Mouse (Mus musculus): ENCODE data around the gene Samsn1. TPM values are rescaled to one million over a fixed set of nuclear protein-coding genes. Genes with fewer than 3 reads are reported as not detected.

The Samsn1 gene
- total RNA-seq, 1 experiment = 0.27 TPM

GRCm38 (mm10) chr16:75867400-75867799 is 154.7 kb downstream of the Samsn1 start:
- H3K9ac ChIP-seq (ENCODE audit: insufficient read depth, low read depth, low read length, poor library complexity, severe bottlenecking) = no peak overlapping the region
- DNase-seq (ENCODE audit: low read depth, low spot score) = no peak
- no peaks in the 10 kb centered on the region for H3K9me3 ChIP-seq (ENCODE audit: control insufficient read depth, insufficient read depth, low read depth, low read length)
- no peak overlapping the region for H3K4me3 ChIP-seq (ENCODE audit: insufficient read depth in 1 of 2, low read depth in 1 of 2, low read length in 2 of 2, poor library complexity in 1 of 2, severe bottlenecking in 1 of 2)
- no peak overlapping the region for H3K27ac ChIP-seq (ENCODE audit: insufficient read depth, low read depth, low read length, poor library complexity, severe bottlenecking)
- TF ChIP-seq ZC3H11A (IDR thresholded peaks at IDR 0.05; ENCODE audit: borderline replicate concordance, low read depth, low read length) (no peak), ZNF384 (IDR thresholded peaks at IDR 0.05; ENCODE audit: low read depth, low read length) (no peak), MAFK (IDR thresholded peaks at IDR 0.05; ENCODE audit: insufficient read depth, low read depth, low read length) (no peak), HCFC1 (IDR thresholded peaks at IDR 0.05; ENCODE audit: borderline replicate concordance, insufficient read depth, low read length) (no peak), CHD2 (IDR thresholded peaks at IDR 0.05; ENCODE audit: low read depth, low read length) (no peak)
- no peaks in the 10 kb centered on the region for H3K36me3 ChIP-seq (ENCODE audit: control insufficient read depth, insufficient read depth, low read length, poor library complexity, severe bottlenecking)
- no peaks in the 10 kb centered on the region for H3K4me1 ChIP-seq (ENCODE audit: control insufficient read depth in 2 of 2, insufficient read depth in 2 of 2, low read length in 2 of 2, poor library complexity in 1 of 2)
- in situ Hi-C loops (cut with MboI; ENCODE audit: low sequenced_read_pairs in 2 of 2, unreplicated experiment in 2 of 2) = no loop called here

DNA sequence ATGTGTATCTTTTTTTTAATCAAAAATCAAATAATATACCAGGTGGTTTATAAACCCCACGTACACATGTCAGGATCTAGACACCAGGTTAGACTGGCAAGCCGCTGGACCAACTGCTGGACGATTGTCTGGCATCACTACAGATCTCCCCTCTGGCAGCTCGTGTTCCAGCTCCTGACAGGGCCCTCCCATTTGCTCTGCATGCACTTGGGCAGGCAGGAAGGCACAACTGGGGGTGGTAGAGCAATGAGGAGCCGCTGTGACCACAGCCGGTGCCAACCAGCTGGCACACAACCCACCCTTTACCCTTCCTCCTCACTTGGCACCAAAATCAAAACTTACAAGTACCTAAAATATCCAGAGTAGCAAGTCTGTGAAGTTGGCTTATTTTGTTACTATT is 156.6 kb downstream of the Samsn1 start:
- Histone ChIP-seq H3K9me3 (ENCODE audit: control insufficient read depth, insufficient read depth, low read depth, low read length) (no peaks in the 10 kb centered on the region), H3K4me3 (ENCODE audit: insufficient read depth in 1 of 2, low read depth in 1 of 2, low read length in 2 of 2, poor library complexity in 1 of 2, severe bottlenecking in 1 of 2) (no peak overlapping the region), H3K4me1 (ENCODE audit: control insufficient read depth in 2 of 2, insufficient read depth in 2 of 2, low read length in 2 of 2, poor library complexity in 1 of 2) (no peaks in the 10 kb centered on the region), H3K9ac (ENCODE audit: insufficient read depth, low read depth, low read length, poor library complexity, severe bottlenecking) (no peak overlapping the region), H3K27ac (ENCODE audit: insufficient read depth, low read depth, low read length, poor library complexity, severe bottlenecking) (no peak overlapping the region), H3K36me3 (ENCODE audit: control insufficient read depth, insufficient read depth, low read length, poor library complexity, severe bottlenecking) (no peaks in the 10 kb centered on the region)
- no peak for DNase-seq (ENCODE audit: low read depth, low spot score)
- in situ Hi-C loops (cut with MboI; ENCODE audit: low sequenced_read_pairs in 2 of 2, unreplicated experiment in 2 of 2) = no loop called here
- TF ChIP-seq ZNF384 (IDR thresholded peaks at IDR 0.05; ENCODE audit: low read depth, low read length) (no peak), CHD2 (IDR thresholded peaks at IDR 0.05; ENCODE audit: low read depth, low read length) (no peak), MAFK (IDR thresholded peaks at IDR 0.05; ENCODE audit: insufficient read depth, low read depth, low read length) (no peak), HCFC1 (IDR thresholded peaks at IDR 0.05; ENCODE audit: borderline replicate concordance, insufficient read depth, low read length) (no peak), ZC3H11A (IDR thresholded peaks at IDR 0.05; ENCODE audit: borderline replicate concordance, low read depth, low read length) (no peak)

GRCm38 (mm10) chr16:75864673-75865072 is 157.4 kb downstream of the Samsn1 start:
- H3K9me3 ChIP-seq (ENCODE audit: control insufficient read depth, insufficient read depth, low read depth, low read length) = no peaks in the 10 kb centered on the region
- in situ Hi-C loops (cut with MboI; ENCODE audit: low sequenced_read_pairs in 2 of 2, unreplicated experiment in 2 of 2) = no loop called here
- no peaks in the 10 kb centered on the region for H3K36me3 ChIP-seq (ENCODE audit: control insufficient read depth, insufficient read depth, low read length, poor library complexity, severe bottlenecking)
- no peak overlapping the region for H3K27ac ChIP-seq (ENCODE audit: insufficient read depth, low read depth, low read length, poor library complexity, severe bottlenecking)
- no peak overlapping the region for H3K9ac ChIP-seq (ENCODE audit: insufficient read depth, low read depth, low read length, poor library complexity, severe bottlenecking)
- TF ChIP-seq ZNF384 (IDR thresholded peaks at IDR 0.05; ENCODE audit: low read depth, low read length) = no peak
- TF ChIP-seq HCFC1 (IDR thresholded peaks at IDR 0.05; ENCODE audit: borderline replicate concordance, insufficient read depth, low read length) = no peak
- no peak for TF ChIP-seq MAFK (IDR thresholded peaks at IDR 0.05; ENCODE audit: insufficient read depth, low read depth, low read length)
- no peak for TF ChIP-seq CHD2 (IDR thresholded peaks at IDR 0.05; ENCODE audit: low read depth, low read length)
- no peak for TF ChIP-seq ZC3H11A (IDR thresholded peaks at IDR 0.05; ENCODE audit: borderline replicate concordance, low read depth, low read length)
- no peaks in the 10 kb centered on the region for H3K4me1 ChIP-seq (ENCODE audit: control insufficient read depth in 2 of 2, insufficient read depth in 2 of 2, low read length in 2 of 2, poor library complexity in 1 of 2)
- no peak overlapping the region for H3K4me3 ChIP-seq (ENCODE audit: insufficient read depth in 1 of 2, low read depth in 1 of 2, low read length in 2 of 2, poor library complexity in 1 of 2, severe bottlenecking in 1 of 2)
- DNase-seq (ENCODE audit: low read depth, low spot score) = no peak

GRCm38 (mm10) chr16:75856343-75856742 is 165.7 kb downstream of the Samsn1 start:
- Histone ChIP-seq H3K4me3 (ENCODE audit: insufficient read depth in 1 of 2, low read depth in 1 of 2, low read length in 2 of 2, poor library complexity in 1 of 2, severe bottlenecking in 1 of 2) (no peak overlapping the region), H3K27ac (ENCODE audit: insufficient read depth, low read depth, low read length, poor library complexity, severe bottlenecking) (no peak overlapping the region), H3K36me3 (ENCODE audit: control insufficient read depth, insufficient read depth, low read length, poor library complexity, severe bottlenecking) (no peaks in the 10 kb centered on the region), H3K9me3 (ENCODE audit: control insufficient read depth, insufficient read depth, low read depth, low read length) (no peaks in the 10 kb centered on the region), H3K9ac (ENCODE audit: insufficient read depth, low read depth, low read length, poor library complexity, severe bottlenecking) (no peak overlapping the region), H3K4me1 (ENCODE audit: control insufficient read depth in 2 of 2, insufficient read depth in 2 of 2, low read length in 2 of 2, poor library complexity in 1 of 2) (no peaks in the 10 kb centered on the region)
- TF ChIP-seq MAFK (IDR thresholded peaks at IDR 0.05; ENCODE audit: insufficient read depth, low read depth, low read length) = no peak
- no peak for TF ChIP-seq CHD2 (IDR thresholded peaks at IDR 0.05; ENCODE audit: low read depth, low read length)
- TF ChIP-seq HCFC1 (IDR thresholded peaks at IDR 0.05; ENCODE audit: borderline replicate concordance, insufficient read depth, low read length) = no peak
- TF ChIP-seq ZNF384 (IDR thresholded peaks at IDR 0.05; ENCODE audit: low read depth, low read length) = no peak
- TF ChIP-seq ZC3H11A (IDR thresholded peaks at IDR 0.05; ENCODE audit: borderline replicate concordance, low read depth, low read length) = no peak
- no peak for DNase-seq (ENCODE audit: low read depth, low spot score)
- in situ Hi-C loops (cut with MboI; ENCODE audit: low sequenced_read_pairs in 2 of 2, unreplicated experiment in 2 of 2) = no loop called here

- no peaks in the 10 kb centered on the region for H3K9me3 ChIP-seq (ENCODE audit: control insufficient read depth, insufficient read depth, low read depth, low read length)
- no peak overlapping the region for H3K9ac ChIP-seq (ENCODE audit: insufficient read depth, low read depth, low read length, poor library complexity, severe bottlenecking)
- TF ChIP-seq CHD2 (IDR thresholded peaks at IDR 0.05; ENCODE audit: low read depth, low read length) = no peak
- TF ChIP-seq ZC3H11A (IDR thresholded peaks at IDR 0.05; ENCODE audit: borderline replicate concordance, low read depth, low read length) = no peak
- TF ChIP-seq MAFK (IDR thresholded peaks at IDR 0.05; ENCODE audit: insufficient read depth, low read depth, low read length) = no peak
- TF ChIP-seq ZNF384 (IDR thresholded peaks at IDR 0.05; ENCODE audit: low read depth, low read length) = no peak
- TF ChIP-seq HCFC1 (IDR thresholded peaks at IDR 0.05; ENCODE audit: borderline replicate concordance, insufficient read depth, low read length) = no peak
- in situ Hi-C loops (cut with MboI; ENCODE audit: low sequenced_read_pairs in 2 of 2, unreplicated experiment in 2 of 2) = no loop called here
- H3K36me3 ChIP-seq (ENCODE audit: control insufficient read depth, insufficient read depth, low read length, poor library complexity, severe bottlenecking) = no peaks in the 10 kb centered on the region
- no peak overlapping the region for H3K27ac ChIP-seq (ENCODE audit: insufficient read depth, low read depth, low read length, poor library complexity, severe bottlenecking)
- no peaks in the 10 kb centered on the region for H3K4me1 ChIP-seq (ENCODE audit: control insufficient read depth in 2 of 2, insufficient read depth in 2 of 2, low read length in 2 of 2, poor library complexity in 1 of 2)
- no peak for DNase-seq (ENCODE audit: low read depth, low spot score)
- H3K4me3 ChIP-seq (ENCODE audit: insufficient read depth in 1 of 2, low read depth in 1 of 2, low read length in 2 of 2, poor library complexity in 1 of 2, severe bottlenecking in 1 of 2) = no peak overlapping the region
Measured at GRCm38 (mm10) chr16:75855402-75855801, 166.7 kb downstream of the Samsn1 start.

Data from ES-E14 (cell line).